Mouse (Mus musculus): Measurements from ENCODE around the gene Shroom3.
A peak's percentile ranks its signal among the peaks of the same experiment; 100 is the strongest.

Gene Shroom3

GRCm38 (mm10) chr5:92982673-92983072 lies 299.4 kb downstream of the Shroom3 start:
- peak in 1 of 2 experiments; percentile 49 for DNase-seq

- DNase-seq = no peak
Measured at GRCm38 (mm10) chr5:92983942-92984341, 300.7 kb downstream of the Shroom3 start.

- DNase-seq = no peak
Measured at GRCm38 (mm10) chr5:92984692-92985091, 301.5 kb downstream of the Shroom3 start.

- DNase-seq = no peak
Measured at GRCm38 (mm10) chr5:92985391-92985790, 302.2 kb downstream of the Shroom3 start.

GRCm38 (mm10) chr5:92986651-92987610 lies 303.7 kb downstream of the Shroom3 start:
- peak; percentile 31 to 48 for DNase-seq

- DNase-seq = no peak
Measured at GRCm38 (mm10) chr5:92987891-92988768, 304.9 kb downstream of the Shroom3 start.

- DNase-seq = peak; percentile 57 to 62
Measured at GRCm38 (mm10) chr5:92988769-92989356, 305.6 kb downstream of the Shroom3 start.

- no peak for DNase-seq
Measured at GRCm38 (mm10) chr5:92992106-92992505, 308.9 kb downstream of the Shroom3 start.

GRCm38 (mm10) chr5:92994309-92994708 lies 311.1 kb downstream of the Shroom3 start:
- no peak for DNase-seq

GRCm38 (mm10) chr5:92994861-92995260 lies 311.6 kb downstream of the Shroom3 start:
- DNase-seq = no peak

- DNase-seq = peak; percentile 20 to 47
Measured at GRCm38 (mm10) chr5:92997428-92998120, 314.3 kb downstream of the Shroom3 start.

GRCm38 (mm10) chr5:92998494-92999016 lies 315.3 kb downstream of the Shroom3 start:
- no peak for DNase-seq

GRCm38 (mm10) chr5:93000060-93000459 lies 316.8 kb downstream of the Shroom3 start:
- DNase-seq = no peak

GRCm38 (mm10) chr5:93000774-93001757 lies 317.8 kb downstream of the Shroom3 start:
- peak in 1 of 2 experiments; percentile 27 for DNase-seq

- no peak for DNase-seq
Measured at GRCm38 (mm10) chr5:93002615-93003014, 319.4 kb downstream of the Shroom3 start.

- peak; percentile 72 to 74 for DNase-seq
Measured at GRCm38 (mm10) chr5:93005229-93005814, 322.1 kb downstream of the Shroom3 start.

GRCm38 (mm10) chr5:93005815-93006341 lies 322.6 kb downstream of the Shroom3 start:
- peak; percentile 29 to 32 for DNase-seq

GRCm38 (mm10) chr5:93008256-93008655 lies 325.0 kb downstream of the Shroom3 start:
- DNase-seq = no peak

All from kidney, adult 8-10 months (tissue).